Mouse (Mus musculus) cortical plate, adult 2 months (tissue): ENCODE data around the gene Irs2.

Source experiments
- CTCF ChIP-seq: fragments of 200-500 bp; IDR thresholded peaks from 2 replicates; pipeline ENCODE4 v1.5.1; 2011; ENCODE audit warnings: mild to moderate bottlenecking, control low read depth, low read length; ENCODE audit not compliant: insufficient read depth; ENCODE audit errors: extremely low read depth
- POLR2A ChIP-seq: fragments of 200-500 bp; IDR thresholded peaks from 2 replicates; pipeline ENCODE4 v1.6.1; 2011; ENCODE audit warnings: mild to moderate bottlenecking, low read length, control low read depth; ENCODE audit not compliant: insufficient read depth; ENCODE audit errors: extremely low read depth

DNA sequence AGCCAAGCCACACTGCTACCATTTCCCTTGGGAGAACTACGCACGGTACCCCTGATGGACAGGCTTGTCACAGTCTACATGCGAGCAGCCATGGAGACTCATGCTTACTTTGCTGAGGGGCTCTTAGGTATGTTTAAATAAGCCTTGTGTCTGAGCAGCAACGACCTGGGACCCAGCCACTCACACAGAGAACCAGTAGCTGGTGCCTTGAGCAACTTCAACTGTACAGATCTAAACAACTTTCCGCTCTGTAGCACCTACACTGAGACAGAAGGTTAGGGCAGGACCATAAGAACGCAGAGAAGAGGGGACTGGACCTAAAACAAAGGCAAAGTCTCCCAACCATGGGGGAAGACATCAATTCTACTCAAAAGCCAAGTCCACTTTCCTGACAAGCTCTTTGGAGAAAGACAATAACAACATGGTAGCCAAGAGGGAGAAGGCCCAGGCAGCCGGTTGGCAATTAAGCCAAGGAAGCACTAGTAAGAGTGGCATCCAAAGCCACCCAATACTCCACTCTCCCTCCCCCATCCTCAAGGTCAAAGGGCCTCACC, 4.3 kb downstream of the Irs2 start:
- TF ChIP-seq POLR2A (no peak), CTCF (no peak)
